Mouse (Mus musculus) left cerebral cortex, postnatal 10 days (tissue): Measurements from ENCODE around the gene Gnai3. TPM values are rescaled to one million over a fixed set of nuclear protein-coding genes. Genes with fewer than 3 reads are reported as not detected.

Experiments
- DNase-seq, 2 experiments: peaks; one replicate each; pipeline ENCODE4 v3.0.0; 2021 to 2022; ENCODE audit warnings: low spot score in 2 of 2, mixed read lengths in 1 of 2; ENCODE audit errors: extremely low spot score in 1 of 2
- intact Hi-C: fragments of 180-260 bp; cut with DNase I; formaldehyde crosslinking; loops from one replicate; pipeline ENCODE4 v1.15.1; 2025
- total RNA-seq, 2 experiments: library from RNA; stranded (reverse); gene quantifications; 2 replicates each; pipeline ENCODE4 v1.2.3; 2021

Gnai3 gene
- total RNA-seq, result 10 to 100 TPM; 46.6 to 50.9 TPM

GRCm38 (mm10) chr3:108145534-108146445, at the start of gene Gnai3:
TSS of gene Gnai3 (minus strand) at chr3:108146146.
- intact Hi-C loops, result loop anchor here (5.0 to 10.0 kb wide), 3 partner anchors 73 to 278 kb away; partner anchors contain the start of gene Gstm7
- peak; percentile 90 to 92 for DNase-seq

- no peak for DNase-seq
- intact Hi-C loops, result no loop called here
Observed at GRCm38 (mm10) chr3:108195287-108195686, 49.3 kb upstream of the Gnai3 start.

- intact Hi-C loops, result no loop called here
Observed at GRCm38 (mm10) chr3:108193686-108194085, 47.7 kb upstream of the Gnai3 start.

GRCm38 (mm10) chr3:108189897-108190296, 44.0 kb upstream of the Gnai3 start:
- intact Hi-C loops, result no loop called here
- DNase-seq, result no peak

More at GRCm38 (mm10) chr3:108193686-108194085, 47.7 kb upstream of the Gnai3 start:
- no peak for DNase-seq

- intact Hi-C loops, result no loop called here
- DNase-seq, result no peak
Observed at GRCm38 (mm10) chr3:108188716-108189490, 43.0 kb upstream of the Gnai3 start.

- intact Hi-C loops, result no loop called here
- no peak for DNase-seq
Observed at GRCm38 (mm10) chr3:108187111-108187795, 41.3 kb upstream of the Gnai3 start.

- intact Hi-C loops, result no loop called here
Observed at GRCm38 (mm10) chr3:108186098-108187047, 40.4 kb upstream of the Gnai3 start, which contains the start of gene Amigo1. TSS of gene Amigo1 (plus strand) at chr3:108186335.

GRCm38 (mm10) chr3:108185460-108186097, 39.6 kb upstream of the Gnai3 start:
- intact Hi-C loops, result no loop called here

More at GRCm38 (mm10) chr3:108186098-108187047, 40.4 kb upstream of the Gnai3 start, which contains the start of gene Amigo1:
- peak in 1 of 2 experiments; percentile 64 for DNase-seq

GRCm38 (mm10) chr3:108184742-108185141, 38.8 kb upstream of the Gnai3 start:
- intact Hi-C loops, result no loop called here
- DNase-seq, result no peak

More at GRCm38 (mm10) chr3:108185460-108186097, 39.6 kb upstream of the Gnai3 start:
- DNase-seq, result no peak

- DNase-seq, result no peak
- intact Hi-C loops, result no loop called here
Observed at GRCm38 (mm10) chr3:108180514-108180913, 34.6 kb upstream of the Gnai3 start.

- intact Hi-C loops, result no loop called here
- no peak for DNase-seq
Observed at GRCm38 (mm10) chr3:108178756-108179715, 33.1 kb upstream of the Gnai3 start.

GRCm38 (mm10) chr3:108174672-108175531, 29.0 kb upstream of the Gnai3 start:
- DNase-seq, result peak; percentile 54 to 75
- intact Hi-C loops, result no loop called here

GRCm38 (mm10) chr3:108169199-108169598, 23.3 kb upstream of the Gnai3 start:
- no peak for DNase-seq
- intact Hi-C loops, result no loop called here

GRCm38 (mm10) chr3:108167499-108167898, 21.6 kb upstream of the Gnai3 start:
- intact Hi-C loops, result no loop called here
- DNase-seq, result no peak

GRCm38 (mm10) chr3:108166486-108167211, 20.7 kb upstream of the Gnai3 start:
- DNase-seq, result peak in 1 of 2 experiments; percentile 78
- intact Hi-C loops, result no loop called here
